Mouse (Mus musculus) adrenal gland, postnatal 4 days (tissue): ENCODE results near the gene Il5. TPM values are rescaled to one million over a fixed set of nuclear protein-coding genes. Genes with fewer than 3 reads are reported as not detected.

Experiments
- DNase-seq, 2 experiments: peaks; one replicate each; pipeline ENCODE4 v3.0.0; 2021 to 2022; ENCODE audit warnings: low spot score in 2 of 2, mixed read lengths in 2 of 2
- long read RNA-seq, 2 experiments: library from polyadenylated mRNA; stranded (forward); transcript quantifications; one replicate each; pipeline ENCODE4 v2.0.0; 2021
- total RNA-seq, 2 experiments: library from RNA; stranded (reverse); gene quantifications; 2 replicates each; pipeline ENCODE4 v1.2.3; 2021

Il5 gene
- not detected for total RNA-seq
- long read RNA-seq, experiment 1: 0 reads
- long read RNA-seq, experiment 2: 0 reads

- DNase-seq: no peak
These were observed at the start of gene Il5 for GRCm38 (mm10) chr11:53720715-53721114. Il5 (plus strand) TSS chr11:53720794.

- no peak for DNase-seq
These were observed 49.2 kb upstream of the Il5 start for GRCm38 (mm10) chr11:53671414-53671813.

- DNase-seq: no peak
These were observed 40.5 kb upstream of the Il5 start for GRCm38 (mm10) chr11:53680141-53680540.

- DNase-seq: no peak
These were observed 38.9 kb upstream of the Il5 start for GRCm38 (mm10) chr11:53681686-53682085.

GRCm38 (mm10) chr11:53682170-53682569 is 38.4 kb upstream of the Il5 start:
- no peak for DNase-seq

- DNase-seq: no peak
These were observed 37.5 kb upstream of the Il5 start for GRCm38 (mm10) chr11:53682994-53683530.

GRCm38 (mm10) chr11:53691979-53692378 is 28.6 kb upstream of the Il5 start:
- no peak for DNase-seq

- no peak for DNase-seq
These were observed 22.1 kb upstream of the Il5 start for GRCm38 (mm10) chr11:53698521-53698920.

GRCm38 (mm10) chr11:53699351-53699750 is 21.2 kb upstream of the Il5 start:
- DNase-seq: no peak

- DNase-seq: peak in 1 of 2 experiments; percentile 13
These were observed 14.2 kb upstream of the Il5 start for GRCm38 (mm10) chr11:53706236-53706933.

GRCm38 (mm10) chr11:53706934-53707717 is 13.5 kb upstream of the Il5 start, which contains the start of gene Rad50:
Rad50 (minus strand) TSS chr11:53707319.
- peak; percentile 75 to 84 for DNase-seq

GRCm38 (mm10) chr11:53707718-53708009 is 12.9 kb upstream of the Il5 start:
- DNase-seq: no peak

- DNase-seq: no peak
These were observed 893 bp upstream of the Il5 start for GRCm38 (mm10) chr11:53719701-53720100.

GRCm38 (mm10) chr11:53731457-53731856 is 10.9 kb downstream of the Il5 start:
- no peak for DNase-seq

- no peak for DNase-seq
These were observed 11.7 kb downstream of the Il5 start for GRCm38 (mm10) chr11:53732244-53732643.

GRCm38 (mm10) chr11:53733824-53734223 is 13.2 kb downstream of the Il5 start:
- DNase-seq: no peak

- DNase-seq: no peak
These were observed 13.8 kb downstream of the Il5 start for GRCm38 (mm10) chr11:53734431-53734830.

GRCm38 (mm10) chr11:53734970-53735681 is 14.5 kb downstream of the Il5 start:
- no peak for DNase-seq

GRCm38 (mm10) chr11:53735682-53736245 is 15.2 kb downstream of the Il5 start:
- DNase-seq: peak in 1 of 2 experiments; percentile 33

- peak; percentile 45 to 63 for DNase-seq
These were observed 16.4 kb downstream of the Il5 start for GRCm38 (mm10) chr11:53736771-53737572.
